Mouse (Mus musculus) limb, embryonic 11.5 days (tissue): ENCODE results near the gene Igf1r. TPM values are rescaled to one million over a fixed set of nuclear protein-coding genes. Genes with fewer than 3 reads are reported as not detected.

ENCODE experiments used
- ATAC-seq: fragments of 200-750 bp; cut with Nextera tagmentation; 2 replicates; pipeline ENCODE4 v1.8.0; 2017; ENCODE audit warnings: low read depth; ENCODE audit not compliant: insufficient number of reproducible peaks, low FRiP score, low TSS enrichment
- DNase-seq: peaks from one replicate; pipeline ENCODE4 v3.0.0-alpha.2; 2015; ENCODE audit warnings: low spot score
- H3K27ac ChIP-seq: fragments of 300-500 bp; sonication (generic); replicated peaks from 2 replicates; pipeline ENCODE4 v1.5.1; 2014; ENCODE audit warnings: low read depth, mild to moderate bottlenecking, low read length
- H3K27me3 ChIP-seq: fragments of 300-500 bp; sonication (generic); 2 replicates; pipeline ENCODE4 v1.6.1; 2014; ENCODE audit warnings: mild to moderate bottlenecking, low read length, mixed read lengths; ENCODE audit not compliant: control insufficient read depth, insufficient read depth
- H3K36me3 ChIP-seq: fragments of 300-500 bp; sonication (generic); 2 replicates; pipeline ENCODE4 v1.6.1; 2014; ENCODE audit warnings: mild to moderate bottlenecking, low read length, moderate library complexity, mixed read lengths; ENCODE audit not compliant: control insufficient read depth, insufficient read depth
- H3K4me1 ChIP-seq: fragments of 300-500 bp; sonication (generic); 2 replicates; pipeline ENCODE4 v1.6.1; 2014; ENCODE audit warnings: low read length, mixed read lengths; ENCODE audit not compliant: control insufficient read depth, insufficient read depth
- H3K4me2 ChIP-seq: fragments of 300-500 bp; sonication (generic); 2 replicates; pipeline ENCODE4 v1.6.1; 2014; ENCODE audit warnings: low read depth, mild to moderate bottlenecking, moderate library complexity; ENCODE audit not compliant: severe bottlenecking
- H3K4me3 ChIP-seq: fragments of 300-500 bp; sonication (generic); 2 replicates; pipeline ENCODE4 v1.5.1; 2014; ENCODE audit warnings: low read depth, low read length
- H3K9ac ChIP-seq: fragments of 300-500 bp; sonication (generic); 2 replicates; pipeline ENCODE4 v1.6.1; 2014; ENCODE audit warnings: mild to moderate bottlenecking, low read length
- H3K9me3 ChIP-seq: fragments of 300-500 bp; sonication (generic); 2 replicates; pipeline ENCODE4 v1.6.1; 2016; ENCODE audit warnings: low read length; ENCODE audit not compliant: control insufficient read depth
- WGBS: fragments of 180-500 bp; shearing (Covaris S2); extraction: QIAGEN DNeasy Blood & Tissue Kit; methylation state at CpG from one replicate; pipeline ENCODE4 v1.1.7; 2014; 5-methylcytosine and 5-hydroxymethylcytosine counted together
- polyA plus RNA-seq: library from polyadenylated mRNA; unstranded; fragments of >200 nt; fragmentation: Nextera tagmentation; extraction: Ambion mirVana; gene quantifications from 2 replicates; pipeline ENCODE4 v1.2.1, GENCODE M21; 2014

Igf1r gene
- polyA plus RNA-seq, 1 experiment from 2014 or later, result 29.9 TPM

GRCm38 (mm10) chr7:68228491-68228890 lies 275.9 kb downstream of the Igf1r start:
- Histone ChIP-seq H3K36me3 (peaks cover 12% of the 10 kb centered on the region; the same call in 1 of the 2 replicates), H3K9me3 (no peaks in the 10 kb centered on the region), H3K4me1 (peaks cover 16% of the 10 kb centered on the region), H3K27ac (no peak overlapping the region), H3K9ac (no peak overlapping the region), H3K4me2 (no peak overlapping the region), H3K27me3 (no peaks in the 10 kb centered on the region), H3K4me3 (no peak overlapping the region)
- WGBS, result 36% methylated on average over 6 of the region's 6 CpGs
- ATAC-seq (no peak), DNase-seq (peak; percentile 41)

DNA sequence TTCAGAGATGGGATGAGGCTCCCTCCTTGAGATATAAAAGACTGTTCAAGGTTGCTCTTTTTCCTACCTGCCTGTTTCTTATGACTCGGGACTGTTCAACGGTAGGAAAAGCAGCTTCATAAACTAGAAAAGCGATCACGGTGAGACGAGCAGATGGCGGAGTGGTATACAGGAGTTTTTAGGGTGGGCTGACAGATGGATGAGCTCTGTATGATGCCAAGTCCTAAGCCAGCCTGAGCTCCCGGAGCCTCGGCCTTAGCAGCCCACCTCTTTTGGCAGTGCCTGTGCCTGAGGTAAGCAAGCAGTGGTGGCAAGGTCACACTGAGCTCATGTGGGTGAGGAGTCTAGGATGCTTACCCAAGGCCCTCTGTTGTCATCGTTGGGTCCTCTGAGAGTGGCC lies 278.2 kb downstream of the Igf1r start:
- H3K4me3 ChIP-seq, result no peak overlapping the region
- ATAC-seq, result no peak
- H3K27me3 ChIP-seq, result no peaks in the 10 kb centered on the region
- no peak overlapping the region for H3K9ac ChIP-seq
- H3K4me2 ChIP-seq, result no peak overlapping the region
- peaks cover 12% of the 10 kb centered on the region; the same call in 1 of the 2 replicates for H3K36me3 ChIP-seq
- H3K27ac ChIP-seq, result no peak overlapping the region
- peaks cover 17% of the 10 kb centered on the region for H3K4me1 ChIP-seq
- no peak for DNase-seq
- H3K9me3 ChIP-seq, result no peaks in the 10 kb centered on the region
- 94% methylated on average over 9 of the region's 9 CpGs for WGBS

DNA sequence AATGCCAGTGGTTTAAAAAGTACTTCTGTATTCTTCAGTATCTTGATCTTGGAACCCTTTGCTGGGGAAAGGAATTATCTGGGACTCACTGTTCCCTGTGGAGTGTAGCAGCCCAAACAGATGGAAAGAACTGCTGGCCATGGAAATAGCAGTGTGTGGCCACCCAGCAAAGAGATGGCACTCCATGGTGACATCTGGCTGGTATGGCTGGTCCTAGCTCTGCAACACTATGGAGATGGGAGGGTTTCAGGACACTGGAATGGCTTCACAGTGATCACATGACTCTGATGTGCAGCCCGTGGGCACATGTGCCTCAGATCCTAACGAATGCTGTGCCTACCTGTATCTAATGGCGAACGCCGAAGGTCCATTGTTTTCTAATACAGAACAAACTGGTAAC lies 279.9 kb downstream of the Igf1r start:
- ATAC-seq (no peak), DNase-seq (no peak)
- Histone ChIP-seq H3K36me3 (peaks cover 6% of the 10 kb centered on the region; the same call in 1 of the 2 replicates), H3K9me3 (no peaks in the 10 kb centered on the region), H3K4me2 (no peak overlapping the region), H3K4me1 (peaks cover 15% of the 10 kb centered on the region), H3K9ac (no peak overlapping the region), H3K27ac (no peak overlapping the region), H3K27me3 (no peaks in the 10 kb centered on the region), H3K4me3 (no peak overlapping the region)
- 94% methylated on average over 5 of the region's 5 CpGs for WGBS

- peaks cover 6% of the 10 kb centered on the region; the same call in 1 of the 2 replicates for H3K36me3 ChIP-seq
- peaks cover 5% of the 10 kb centered on the region for H3K4me1 ChIP-seq
- 38% methylated on average over 13 of the region's 13 CpGs for WGBS
- H3K4me2 ChIP-seq, result no peak overlapping the region
- H3K27me3 ChIP-seq, result no peaks in the 10 kb centered on the region
- DNase-seq (no peak), ATAC-seq (no peak)
- no peak overlapping the region for H3K27ac ChIP-seq
- no peak overlapping the region for H3K4me3 ChIP-seq
- no peaks in the 10 kb centered on the region for H3K9me3 ChIP-seq
- no peak overlapping the region for H3K9ac ChIP-seq
These were observed 281.1 kb downstream of the Igf1r start for GRCm38 (mm10) chr7:68233619-68234223.

GRCm38 (mm10) chr7:68236817-68237216 lies 284.2 kb downstream of the Igf1r start:
- ATAC-seq (no peak), DNase-seq (no peak)
- Histone ChIP-seq H3K4me3 (no peak overlapping the region), H3K27ac (no peak overlapping the region), H3K4me2 (no peak overlapping the region), H3K27me3 (no peaks in the 10 kb centered on the region), H3K9ac (no peak overlapping the region), H3K36me3 (no peaks in the 10 kb centered on the region), H3K4me1 (0 out of 2 replicates have a peak, but pooled peaks cover 4% of the 10 kb centered on the region), H3K9me3 (no peaks in the 10 kb centered on the region)
- 86% methylated on average over 8 of the region's 8 CpGs for WGBS

DNA sequence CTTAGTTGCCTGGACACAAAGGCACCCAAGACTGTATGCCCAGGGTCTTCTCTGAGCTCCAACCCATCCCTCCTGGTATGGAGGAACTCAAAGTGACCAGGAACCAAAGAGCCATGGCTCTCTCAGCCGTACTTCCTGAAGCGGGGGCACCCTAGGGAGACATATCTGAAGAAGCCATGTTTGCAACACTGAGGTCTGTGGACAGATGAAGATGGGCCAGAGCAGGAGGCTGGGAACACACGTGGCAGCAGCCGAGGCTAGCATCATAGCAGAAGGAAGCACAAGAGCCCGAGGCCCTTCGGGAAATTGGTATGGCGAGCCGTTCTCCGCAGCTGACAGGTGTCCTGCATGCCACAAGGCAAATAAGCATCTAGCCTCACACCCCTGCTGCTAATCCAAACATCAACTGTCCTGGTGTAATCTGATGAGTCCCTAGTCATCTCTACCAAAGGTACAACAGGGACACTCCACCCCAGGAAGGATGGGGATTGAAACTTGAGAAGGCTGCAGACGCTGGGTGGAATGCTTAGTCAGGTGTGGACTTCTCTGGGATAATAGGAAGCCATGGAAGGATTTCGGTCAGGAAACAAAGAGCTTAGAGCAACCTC lies 286.7 kb downstream of the Igf1r start:
- 66% methylated on average over 11 of the region's 11 CpGs for WGBS
- H3K4me1 ChIP-seq, result no peaks in the 10 kb centered on the region
- H3K36me3 ChIP-seq, result no peaks in the 10 kb centered on the region
- DNase-seq (no peak), ATAC-seq (no peak)
- no peaks in the 10 kb centered on the region for H3K27me3 ChIP-seq
- H3K4me3 ChIP-seq, result no peak overlapping the region
- no peak overlapping the region for H3K4me2 ChIP-seq
- no peaks in the 10 kb centered on the region for H3K9me3 ChIP-seq
- H3K27ac ChIP-seq, result no peak overlapping the region
- no peak overlapping the region for H3K9ac ChIP-seq

DNA sequence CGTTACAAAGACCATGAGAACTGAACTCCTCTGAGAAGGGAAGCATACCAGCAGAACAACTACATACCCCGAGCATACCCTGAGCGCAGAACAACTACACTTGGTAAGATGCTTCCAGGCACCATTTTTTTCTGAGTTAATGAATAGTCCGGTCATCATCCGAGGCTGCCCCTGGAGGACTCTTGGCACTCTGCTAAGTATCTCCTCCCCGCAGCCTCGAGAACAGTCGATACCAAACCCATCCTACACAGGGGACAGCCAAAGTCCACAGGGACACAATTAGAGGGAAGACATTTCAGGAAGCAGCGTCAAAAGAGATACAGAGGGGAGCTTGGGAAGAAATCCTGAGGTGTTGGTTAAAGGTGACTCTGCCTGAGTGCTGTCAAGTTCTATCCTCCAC lies 288.6 kb downstream of the Igf1r start:
- 91% methylated on average over 9 of the region's 9 CpGs for WGBS

GRCm38 (mm10) chr7:68245681-68246080 lies 293.1 kb downstream of the Igf1r start:
- 0 out of 2 replicates have a peak, but pooled peaks cover 3% of the 10 kb centered on the region for H3K9me3 ChIP-seq
- peaks cover 8% of the 10 kb centered on the region; the same call in 1 of the 2 replicates for H3K4me1 ChIP-seq
- H3K27me3 ChIP-seq, result no peaks in the 10 kb centered on the region
- H3K9ac ChIP-seq, result no peak overlapping the region
- H3K36me3 ChIP-seq, result no peaks in the 10 kb centered on the region
- no peak for ATAC-seq
- H3K27ac ChIP-seq, result no peak overlapping the region
- WGBS, result 31% methylated on average over 4 of the region's 4 CpGs
- no peak overlapping the region for H3K4me2 ChIP-seq
- no peak overlapping the region for H3K4me3 ChIP-seq
- DNase-seq, result no peak

More for the DNA sequence above, 288.6 kb downstream of the Igf1r start:
- H3K36me3 ChIP-seq, result no peaks in the 10 kb centered on the region
- no peak overlapping the region for H3K9ac ChIP-seq
- H3K4me2 ChIP-seq, result no peak overlapping the region
- H3K9me3 ChIP-seq, result no peaks in the 10 kb centered on the region
- no peak overlapping the region for H3K27ac ChIP-seq
- H3K4me3 ChIP-seq, result no peak overlapping the region
- no peaks in the 10 kb centered on the region for H3K27me3 ChIP-seq
- ATAC-seq (no peak), DNase-seq (no peak)
- peaks cover 7% of the 10 kb centered on the region; the same call in 1 of the 2 replicates for H3K4me1 ChIP-seq
